Mouse (Mus musculus): Measurements from ENCODE around the gene Bid.
A peak's percentile ranks its signal among the peaks of the same experiment; 100 is the strongest.

Bid gene

DNA sequence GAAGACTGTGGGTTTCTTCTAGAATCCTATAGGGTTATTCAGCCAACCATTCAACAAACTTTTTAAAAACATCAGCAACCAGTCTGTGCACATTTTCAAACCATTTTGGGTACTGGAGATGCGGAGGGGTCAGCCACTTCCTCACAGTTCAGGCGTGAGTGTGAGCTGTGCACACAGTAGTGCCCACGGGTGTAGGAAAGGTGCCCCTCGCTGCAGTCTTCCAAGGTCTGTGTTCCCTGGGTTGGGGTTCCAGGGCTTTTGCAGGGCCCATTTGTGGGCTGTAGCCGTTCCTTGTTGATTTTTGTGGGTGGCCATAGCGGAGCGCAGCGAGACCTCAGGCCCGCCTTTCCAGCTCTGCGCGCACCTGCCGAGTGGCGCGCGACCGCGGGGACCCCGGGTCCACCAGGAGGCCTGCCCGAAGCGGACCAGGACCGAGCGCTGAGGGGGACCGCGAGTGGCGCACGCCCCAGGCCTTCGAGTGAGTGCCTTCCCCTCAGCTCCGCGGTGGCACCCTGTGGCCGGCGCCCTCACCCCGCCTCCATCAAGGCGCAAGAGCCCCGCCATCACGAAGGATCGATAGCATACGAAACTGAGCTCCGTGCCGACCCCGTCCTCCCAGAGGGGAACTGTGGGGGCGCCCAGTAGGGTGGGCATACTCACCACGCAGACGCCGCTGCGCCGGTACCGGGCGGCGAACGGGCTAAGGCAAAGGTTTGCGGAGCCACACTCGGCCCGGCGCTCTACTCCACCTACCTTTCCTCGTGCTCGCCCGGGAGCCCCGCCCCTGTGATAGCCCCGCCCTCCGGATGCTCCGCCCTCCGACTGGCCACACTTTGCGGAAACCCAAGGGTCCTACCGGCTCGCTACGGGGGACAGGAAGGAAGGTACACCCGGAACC lies at the start of gene Bid:
Bid (minus strand) TSS at position 780 of the 898 bp plus-strand sequence.
- DNase-seq, result peak; percentile 96 to 97

DNA sequence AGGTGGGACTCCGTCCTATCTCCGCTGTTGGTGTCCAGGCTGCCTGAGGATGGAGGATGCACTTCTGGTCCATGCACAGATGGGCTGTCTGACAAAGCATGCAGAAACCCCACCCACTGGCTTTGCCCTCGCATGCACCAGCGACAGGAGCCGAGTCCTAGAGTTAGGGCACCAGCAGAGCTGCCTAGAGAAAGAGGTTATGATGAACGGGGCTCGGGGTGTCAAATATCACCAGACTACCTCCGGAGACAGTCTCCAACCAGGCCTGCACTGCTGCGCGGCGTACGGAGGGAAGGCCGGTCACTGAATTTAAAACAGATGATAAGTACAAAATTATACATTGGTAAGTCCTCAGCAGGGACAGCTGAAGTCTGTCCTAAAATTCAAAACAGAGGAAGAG lies 49.2 kb upstream of the Bid start:
- no peak for DNase-seq

DNA sequence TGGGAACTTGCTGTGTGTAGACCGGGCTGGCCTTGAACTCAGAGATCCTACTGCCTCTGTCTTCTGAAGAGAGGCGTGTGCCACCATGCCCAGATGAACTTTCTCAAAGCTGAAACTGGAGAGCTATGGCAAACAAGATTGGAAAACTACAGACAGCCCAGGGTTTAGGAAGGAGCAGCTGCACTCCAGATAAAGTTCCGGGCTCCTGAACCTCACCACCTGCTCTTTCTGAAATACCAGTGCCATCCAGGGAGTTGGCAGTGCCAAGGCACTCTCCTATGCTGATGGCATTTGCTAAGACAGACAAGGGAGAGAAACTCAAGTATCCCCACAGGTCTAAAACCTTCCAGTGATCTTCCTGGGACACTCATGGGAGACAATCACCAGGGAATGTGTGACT lies 47.5 kb upstream of the Bid start:
- no peak for DNase-seq

DNA sequence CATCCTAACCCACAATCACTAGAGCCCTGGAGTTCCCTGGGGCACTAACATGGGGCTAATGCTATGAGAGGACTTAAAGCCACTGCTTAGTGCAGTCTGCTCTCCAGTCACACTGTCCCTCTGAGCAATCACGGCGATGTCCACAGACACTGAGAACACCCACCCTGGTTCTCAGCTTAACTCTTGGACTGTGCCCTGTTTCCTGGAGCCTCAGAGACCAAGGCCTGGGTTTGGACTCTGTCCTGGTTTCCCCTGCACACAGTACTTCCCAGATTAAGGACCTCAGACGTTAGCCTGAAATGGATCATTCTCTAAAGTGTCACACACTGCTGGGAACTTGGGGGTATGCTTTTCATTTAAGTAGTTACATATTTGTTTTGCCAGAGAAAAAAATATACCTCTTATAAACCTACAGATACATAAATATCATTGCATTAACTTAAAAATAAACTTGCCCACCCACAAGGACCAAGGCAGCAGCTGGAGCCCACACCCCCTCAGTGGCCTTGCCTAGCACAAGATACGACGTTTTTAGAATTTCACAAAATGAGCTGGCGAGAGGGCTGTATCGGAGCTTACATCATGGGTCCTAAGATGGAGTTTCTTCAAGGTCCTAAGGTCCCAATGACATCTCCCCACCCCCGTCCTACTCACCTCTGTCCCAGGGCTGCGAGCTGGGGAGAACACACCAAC lies 43.8 kb upstream of the Bid start:
- no peak for DNase-seq

DNA sequence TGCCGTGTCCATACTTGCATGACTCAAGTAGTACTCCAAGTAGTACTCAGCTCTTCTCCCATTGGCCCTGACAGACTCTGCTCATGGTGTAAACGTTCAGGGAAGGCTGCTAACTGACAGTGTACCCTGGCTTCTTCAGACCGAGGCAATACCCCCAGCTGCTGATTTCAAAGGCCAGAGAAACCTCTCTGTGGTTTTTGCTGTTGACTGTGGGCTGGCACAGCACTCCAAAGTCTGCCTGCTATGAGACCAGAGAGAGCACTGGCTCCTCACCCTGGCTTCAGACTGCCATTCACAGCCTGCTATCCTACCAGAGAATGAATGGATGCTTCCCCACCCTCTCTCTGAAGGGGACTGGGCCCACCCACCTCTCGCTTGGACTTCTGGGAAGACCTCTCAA lies 40.7 kb upstream of the Bid start:
- DNase-seq, result no peak

DNA sequence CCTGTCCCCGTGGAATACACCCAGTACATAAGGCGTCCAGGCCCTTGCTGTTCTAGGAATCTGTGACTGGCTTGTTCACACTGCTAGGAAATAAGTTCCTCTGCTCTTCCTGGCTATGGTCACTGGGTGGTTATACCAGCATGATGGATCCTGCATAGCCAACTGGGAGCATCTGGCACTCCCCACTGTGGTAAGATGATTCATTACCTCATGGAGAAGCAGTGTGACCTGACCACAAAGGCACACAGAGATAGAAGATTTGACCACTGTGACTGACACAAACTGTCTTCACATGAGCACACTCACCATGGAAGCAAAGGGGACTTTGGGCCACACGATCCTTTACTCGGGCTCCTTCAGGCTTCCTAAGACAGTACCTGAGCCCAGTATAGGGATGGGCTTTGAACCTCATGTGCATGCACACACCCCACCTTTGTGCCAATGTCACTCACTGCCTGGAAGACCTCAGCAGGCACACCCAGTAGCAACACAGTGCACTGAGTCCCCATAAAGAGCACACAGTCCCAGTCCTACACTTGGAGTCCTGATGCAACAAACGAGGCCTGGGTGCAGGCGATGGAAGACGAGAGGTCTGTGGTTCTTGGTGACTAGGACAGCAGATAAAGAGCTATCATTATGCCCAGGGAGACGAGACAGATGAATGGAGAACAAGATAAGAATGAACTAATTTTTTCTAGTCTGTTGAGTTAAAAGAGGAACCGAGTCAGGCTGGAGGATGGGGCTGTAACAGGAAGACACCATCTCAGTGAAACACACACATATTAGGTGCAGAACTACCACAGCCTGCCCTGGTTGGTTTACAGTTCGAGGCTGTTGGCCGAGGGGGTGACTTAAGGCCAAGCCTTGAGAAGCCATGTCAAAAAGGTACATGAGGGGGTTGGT lies 39.9 kb upstream of the Bid start:
- no peak for DNase-seq

DNA sequence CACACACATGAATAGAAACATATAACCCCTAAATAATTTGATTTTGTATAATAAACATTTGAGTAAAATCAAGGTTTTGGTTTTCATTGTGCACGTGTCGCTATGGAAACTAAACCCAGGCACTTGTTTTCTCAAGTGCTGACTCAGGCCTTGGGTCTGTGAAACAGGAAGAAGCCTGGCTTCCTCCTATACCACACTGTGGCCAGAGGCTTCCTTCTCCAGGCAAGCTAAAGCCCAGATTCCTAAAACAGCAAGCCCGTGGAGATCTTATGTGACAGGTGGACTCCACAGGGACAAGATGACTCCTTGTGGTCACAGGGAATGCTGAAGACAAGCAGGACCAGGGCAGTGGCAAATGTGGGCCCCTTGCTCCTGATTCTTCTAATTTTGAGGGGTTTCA lies 38.6 kb upstream of the Bid start:
- no peak for DNase-seq

DNA sequence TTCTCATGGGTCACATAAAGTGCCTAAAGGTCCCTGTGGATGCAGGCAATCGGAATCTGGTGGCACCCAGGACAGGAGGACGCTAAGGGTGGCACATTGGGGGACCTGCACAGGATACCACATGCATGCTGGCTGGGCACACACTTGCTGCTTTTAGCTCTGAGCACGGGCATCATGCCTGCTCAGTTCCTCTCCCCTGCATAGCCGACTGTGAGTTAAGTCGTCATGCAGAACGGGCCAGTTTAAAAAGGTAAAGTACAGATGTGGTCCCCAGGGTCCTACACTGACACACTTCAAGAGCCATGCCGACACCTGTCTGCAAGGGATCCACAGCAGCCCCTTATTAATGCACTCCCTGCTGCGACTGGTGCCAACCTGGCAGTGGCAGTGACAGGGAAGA lies 37.6 kb upstream of the Bid start:
- DNase-seq, result no peak

DNA sequence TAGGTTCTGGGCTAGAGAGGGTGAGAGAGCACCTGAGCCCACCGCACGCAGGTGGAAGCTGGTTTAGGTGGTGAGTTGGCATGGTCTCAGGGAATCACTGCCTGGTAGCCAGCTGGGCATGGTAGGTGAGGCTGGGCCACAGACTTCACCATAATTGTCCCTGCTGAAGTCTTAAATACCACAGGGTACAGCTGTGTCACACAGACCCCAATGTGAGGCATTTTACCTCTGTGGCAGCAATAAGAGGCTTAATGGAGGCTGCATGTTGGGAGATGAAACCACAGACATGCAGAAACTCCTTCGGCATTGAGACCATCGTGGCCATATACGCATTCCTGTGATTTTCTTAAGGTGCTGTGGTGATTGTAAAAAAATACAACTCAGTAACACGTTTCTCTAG lies 35.8 kb upstream of the Bid start:
- no peak for DNase-seq

DNA sequence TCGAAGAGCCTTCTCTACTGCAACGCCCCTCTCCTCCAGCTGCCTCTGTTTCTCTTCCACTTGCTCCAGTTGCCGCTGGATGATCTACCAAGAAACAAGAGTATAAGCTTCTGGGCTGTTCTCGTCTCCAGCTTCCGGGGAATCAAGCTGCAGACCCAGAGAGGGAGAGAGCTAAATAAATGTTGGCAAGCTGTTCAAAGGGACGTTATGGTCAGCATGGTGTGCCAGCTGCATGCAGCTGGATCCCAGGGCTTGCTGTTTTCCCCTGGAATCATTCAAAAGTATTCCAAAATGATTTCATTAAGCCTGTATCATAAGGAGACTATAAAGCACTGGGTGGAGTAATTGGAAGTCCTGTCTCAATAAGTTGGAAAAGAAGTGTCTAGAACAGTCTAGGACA lies 34.7 kb upstream of the Bid start:
- no peak for DNase-seq

DNA sequence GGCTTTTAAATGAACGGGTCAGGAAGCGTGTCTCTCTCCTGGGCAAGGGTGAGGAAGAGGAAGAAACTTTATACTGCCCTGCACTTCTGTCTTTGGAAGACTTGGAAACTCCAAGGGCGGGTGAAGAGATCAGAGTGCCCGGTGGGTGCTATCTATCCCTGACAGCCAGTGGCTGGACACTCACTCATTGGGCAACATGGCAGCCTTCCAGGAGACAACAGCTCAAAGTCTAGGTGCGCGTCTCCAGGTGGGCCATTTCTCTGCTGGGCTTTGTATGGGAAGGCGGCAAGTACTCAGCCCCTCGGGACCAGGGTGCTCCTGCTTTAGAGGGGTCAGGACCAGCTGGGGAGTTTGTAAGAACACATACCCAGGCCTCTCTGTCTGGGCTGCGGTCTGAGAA lies 28.9 kb upstream of the Bid start:
- no peak for DNase-seq

DNA sequence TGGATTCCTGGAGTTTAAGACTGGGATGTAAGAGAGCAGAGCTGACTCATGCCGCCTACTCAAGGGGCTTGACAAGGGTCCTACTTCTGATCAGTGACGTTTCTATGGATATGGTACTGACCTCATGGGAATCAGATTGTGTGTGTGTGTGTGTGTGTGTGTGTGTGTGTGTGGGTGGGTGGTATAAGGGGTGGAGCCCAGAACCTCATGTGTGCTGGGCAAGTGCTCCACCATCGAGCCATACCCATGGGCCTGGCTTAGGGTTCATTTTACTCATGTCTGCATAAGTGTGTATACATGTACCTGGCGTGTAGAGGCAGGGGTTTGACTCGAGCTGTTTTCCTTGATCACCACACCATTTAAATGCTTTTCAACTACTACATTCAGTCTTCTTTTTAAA lies 27.3 kb upstream of the Bid start:
- no peak for DNase-seq

DNA sequence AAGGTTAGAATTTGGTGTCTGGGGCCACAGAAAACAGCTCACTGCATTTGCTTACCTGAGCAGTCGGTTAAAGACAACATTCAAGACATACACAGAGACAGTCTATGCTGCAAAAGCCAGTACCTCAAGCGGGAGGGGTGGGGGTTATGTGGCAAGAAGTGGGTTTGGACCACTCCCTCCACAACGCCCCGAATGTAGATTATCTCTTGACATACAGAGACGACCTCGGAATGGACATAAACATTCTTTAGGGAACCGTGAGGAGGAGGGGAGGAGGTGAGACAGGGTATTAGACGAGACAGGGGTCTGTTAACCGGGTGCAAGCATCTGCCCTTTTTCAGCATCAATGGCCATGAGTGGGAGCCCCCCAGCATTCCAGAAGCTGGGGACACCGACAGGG lies 26.9 kb upstream of the Bid start:
- no peak for DNase-seq

DNA sequence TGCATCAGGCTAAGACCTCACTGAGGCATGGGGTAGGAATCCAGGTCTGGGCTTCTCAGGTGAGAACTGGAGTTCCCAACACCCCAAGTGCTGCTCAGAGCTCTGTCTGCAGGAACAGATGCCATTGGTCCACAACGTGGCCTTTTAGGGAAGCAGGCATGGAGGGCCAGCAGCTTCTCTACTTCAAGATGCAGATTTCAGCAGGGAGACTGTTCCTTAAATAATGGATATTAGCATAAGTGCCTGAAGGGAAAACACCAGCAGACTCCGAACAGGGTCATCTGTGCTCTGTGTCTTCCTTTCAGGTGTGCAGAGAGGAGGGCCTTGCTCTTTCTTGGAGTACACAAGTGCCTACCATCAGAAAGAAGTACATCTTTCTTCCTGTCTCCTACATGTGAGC lies 26.4 kb upstream of the Bid start:
- DNase-seq, result no peak

DNA sequence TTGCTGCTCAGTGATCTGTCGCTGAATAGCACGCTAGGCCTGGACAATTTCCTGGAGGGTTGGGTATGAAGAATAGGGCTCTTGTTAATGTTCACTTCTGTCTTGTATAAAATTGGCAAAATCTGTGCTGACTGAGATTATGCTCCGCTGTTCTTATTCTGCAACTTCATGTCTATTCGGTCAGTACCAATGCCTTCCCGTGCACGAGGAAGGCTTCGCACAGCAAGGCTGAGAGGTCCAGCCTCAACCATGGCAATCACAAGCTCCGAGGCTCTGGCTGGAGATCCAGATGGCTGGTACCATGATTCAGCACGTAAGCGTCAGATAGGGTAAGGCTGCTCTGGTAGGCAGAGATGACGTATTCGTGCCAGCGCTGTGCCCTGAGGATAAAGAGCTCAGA lies 24.9 kb upstream of the Bid start:
- DNase-seq, result no peak

DNA sequence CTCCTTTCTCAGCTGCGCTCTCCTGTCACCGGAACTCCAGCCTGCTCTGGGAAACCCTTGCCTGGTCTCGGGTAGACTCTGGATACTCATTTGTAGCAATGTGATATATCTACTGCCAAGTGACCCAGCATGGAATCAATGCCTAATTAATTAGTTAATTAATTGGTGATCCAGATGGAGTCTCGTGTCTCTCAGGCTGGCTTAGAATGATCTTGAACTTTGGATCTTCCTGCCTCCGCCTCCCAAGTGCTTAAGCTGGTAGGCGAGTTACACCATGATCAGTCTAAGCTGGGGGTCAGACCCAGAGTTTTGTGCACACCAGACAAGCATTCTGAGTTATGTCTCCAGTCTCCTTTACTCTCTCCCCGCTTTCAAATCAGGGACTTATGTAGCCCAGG lies 24.4 kb upstream of the Bid start:
- DNase-seq, result no peak

DNA sequence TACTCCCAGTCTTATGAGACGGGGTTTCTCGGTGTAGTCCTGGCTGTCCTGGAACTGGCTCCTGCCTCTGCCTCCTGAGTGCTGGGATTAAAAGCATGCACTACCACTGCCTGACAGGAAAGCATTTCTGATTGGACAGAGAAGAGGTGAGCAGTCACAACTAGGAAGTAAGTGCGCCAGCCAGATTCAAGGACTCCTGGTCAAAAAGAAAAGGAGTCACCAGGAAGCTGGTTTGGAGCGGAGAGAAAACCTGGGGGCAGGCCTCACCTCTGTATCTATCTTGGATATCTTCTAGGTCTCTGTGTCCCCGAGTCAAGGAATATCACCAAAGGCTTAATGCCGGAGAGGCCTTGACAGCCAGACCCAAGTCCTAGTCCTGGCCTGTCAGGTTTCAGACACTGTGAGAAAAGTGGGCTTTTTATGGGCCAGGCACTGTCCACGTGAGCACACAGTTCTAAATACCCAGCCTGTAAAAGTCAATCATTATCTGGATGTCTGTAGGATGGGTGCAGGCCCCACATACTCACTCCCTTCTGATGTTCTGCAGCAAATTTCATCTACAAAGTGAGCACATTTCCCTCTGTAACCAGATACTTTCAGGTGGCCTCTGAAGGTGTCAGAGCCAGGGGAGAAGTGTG lies 23.9 kb upstream of the Bid start:
- no peak for DNase-seq

DNA sequence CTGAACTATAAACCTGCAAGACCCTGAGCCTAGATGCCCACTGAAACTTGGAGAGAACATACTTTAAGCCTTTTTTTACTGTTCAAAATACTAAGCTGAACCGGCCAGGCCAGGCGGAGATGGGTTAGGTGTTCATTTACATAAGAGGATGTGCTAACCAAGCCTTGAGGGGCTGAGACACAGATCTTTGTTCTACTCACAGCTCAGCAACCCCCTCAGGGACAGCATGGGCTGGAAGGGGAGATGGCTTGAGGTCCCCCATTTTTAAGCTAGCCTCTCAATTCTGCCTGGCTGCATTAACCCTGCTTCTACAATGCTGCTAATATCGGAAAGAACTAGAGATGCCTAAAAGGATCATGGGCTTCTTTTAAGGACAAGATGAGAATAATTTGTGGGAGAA lies 23.1 kb upstream of the Bid start:
- DNase-seq, result no peak

DNA sequence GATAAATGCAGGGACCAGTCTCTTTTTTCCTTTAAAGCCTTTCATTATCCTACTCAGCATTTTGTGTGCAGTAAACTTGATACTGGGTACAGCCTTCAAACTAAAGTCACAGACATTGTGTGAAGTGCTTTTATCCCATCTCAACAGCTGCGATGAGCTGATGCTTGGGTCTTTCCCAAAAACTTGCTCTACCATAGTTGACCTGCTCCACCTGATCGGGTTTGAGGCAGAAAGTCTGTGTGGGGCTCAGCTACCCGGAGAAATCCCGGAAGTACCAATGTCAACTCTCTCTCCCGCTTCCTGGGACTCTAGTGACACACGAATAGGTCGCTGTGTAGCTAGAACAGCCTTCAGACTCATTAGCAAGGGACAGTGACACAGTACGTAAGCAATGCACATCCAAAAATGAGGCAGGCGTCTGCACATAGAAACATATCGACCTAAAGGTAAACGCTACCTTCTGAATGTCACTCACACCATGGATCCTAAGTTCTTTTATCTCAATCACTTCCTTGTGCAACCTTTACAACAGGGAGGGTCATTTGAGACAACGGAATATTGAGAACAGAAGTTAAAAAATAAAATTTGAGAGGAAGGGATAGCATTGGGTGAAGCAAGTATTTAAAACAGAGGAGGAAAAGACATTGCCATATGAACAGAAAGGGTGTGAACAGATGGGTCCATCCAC lies 22.3 kb upstream of the Bid start:
- no peak for DNase-seq

DNA sequence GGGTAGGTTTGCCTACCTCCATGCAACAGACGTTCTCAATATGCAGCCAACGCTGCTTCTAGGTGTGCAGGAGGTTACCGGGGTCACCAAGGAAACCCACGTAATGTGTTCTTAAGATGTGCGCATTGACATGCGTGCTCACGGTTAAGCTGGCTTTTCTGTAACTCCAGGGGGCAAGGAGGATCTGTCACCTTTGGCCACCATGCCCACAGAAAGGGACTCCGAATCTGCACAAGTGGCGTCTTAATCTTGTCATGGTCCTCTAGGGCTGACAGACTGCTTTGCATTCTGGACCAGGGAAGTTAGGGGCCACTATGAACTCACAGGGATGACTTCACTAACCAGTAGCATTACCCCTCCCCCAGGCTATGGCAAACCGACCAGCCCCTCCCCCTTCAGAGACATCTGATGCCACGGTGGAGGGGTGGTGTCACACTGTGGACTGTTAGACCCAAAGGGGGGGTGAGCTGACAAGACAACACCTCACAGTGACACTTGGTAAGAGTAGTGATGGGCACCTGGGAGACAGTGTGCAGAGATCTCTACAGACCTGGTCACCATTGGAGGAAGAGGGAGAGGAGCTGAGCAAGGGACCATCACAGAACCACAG lies 21.5 kb upstream of the Bid start:
- no peak for DNase-seq

DNA sequence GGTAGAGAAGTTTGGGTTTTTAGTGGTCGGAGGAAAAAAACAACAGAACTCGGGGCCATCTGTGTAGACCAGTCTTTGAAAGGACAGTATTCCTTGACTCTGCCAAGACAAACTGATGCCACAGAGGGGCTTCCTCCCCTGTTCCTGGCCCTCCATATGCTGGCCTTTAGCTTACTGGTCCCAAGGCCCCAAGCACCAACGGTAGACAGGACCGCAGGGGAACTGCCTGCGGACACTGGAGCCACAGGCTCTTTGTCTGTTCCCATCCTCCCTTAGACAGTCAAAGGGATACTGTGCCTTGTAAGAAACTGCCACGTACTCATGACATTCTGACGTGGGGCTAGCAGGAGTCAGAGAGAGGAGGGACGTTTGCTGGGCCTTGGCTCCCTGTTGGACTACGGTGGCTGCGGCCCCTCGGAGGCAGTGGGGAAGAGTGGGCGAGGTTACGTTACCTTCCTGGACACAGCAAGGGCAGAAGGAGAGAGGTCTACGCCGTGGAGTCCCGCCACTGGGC lies 20.5 kb upstream of the Bid start:
- DNase-seq, result no peak

DNA sequence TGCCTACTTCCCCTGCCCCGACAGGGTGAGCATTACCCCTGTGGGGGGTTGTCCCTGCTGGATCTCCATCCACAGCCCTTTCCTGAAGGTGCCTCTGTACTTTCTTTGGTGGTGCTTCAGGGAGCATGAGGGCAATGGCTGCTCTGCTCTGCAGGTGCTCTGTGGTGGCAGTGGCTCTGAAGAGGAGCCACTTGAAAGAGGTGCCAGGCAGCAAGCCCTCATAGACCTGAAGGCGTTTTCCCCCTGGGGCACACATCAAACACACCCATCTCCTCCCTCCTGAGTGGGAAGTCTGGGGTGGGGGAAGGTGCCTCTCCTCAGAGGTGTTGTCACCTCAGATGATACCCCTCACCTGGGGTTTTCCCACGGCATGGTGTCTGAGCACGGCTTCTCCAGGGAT lies 17.5 kb upstream of the Bid start:
- no peak for DNase-seq

All from kidney, postnatal 4 days (tissue).